Mouse (Mus musculus) stomach, embryonic 14.5 days (tissue): ENCODE data around the gene Egfem1. TPM values are rescaled to one million over a fixed set of nuclear protein-coding genes. Genes with fewer than 3 reads are reported as not detected.

Source experiments
- ATAC-seq: fragments of 200-750 bp; cut with Nextera tagmentation; 2 replicates; pipeline ENCODE4 v1.8.0; 2017; ENCODE audit warnings: low read depth, moderate TSS enrichment; ENCODE audit not compliant: insufficient number of reproducible peaks, insufficient read depth, low FRiP score
- H3K27ac ChIP-seq: fragments of 300-500 bp; sonication (generic); 2 replicates; pipeline ENCODE4 v1.5.1; 2014; ENCODE audit warnings: mild to moderate bottlenecking, low read length, moderate library complexity, mixed read lengths
- H3K27me3 ChIP-seq: fragments of 300-500 bp; sonication (generic); 2 replicates; pipeline ENCODE4 v1.6.1; 2014; ENCODE audit warnings: low read length, control low read depth, mixed read lengths; ENCODE audit not compliant: control insufficient read depth, insufficient read depth
- H3K36me3 ChIP-seq: fragments of 300-500 bp; sonication (generic); 2 replicates; pipeline ENCODE4 v1.6.1; 2014; ENCODE audit warnings: mild to moderate bottlenecking, control low read depth, low read length, moderate library complexity, mixed read lengths; ENCODE audit not compliant: control insufficient read depth, insufficient read depth
- H3K4me1 ChIP-seq: fragments of 300-500 bp; sonication (generic); 2 replicates; pipeline ENCODE4 v1.6.1; 2014; ENCODE audit warnings: low read length, control low read depth, mixed read lengths; ENCODE audit not compliant: control insufficient read depth, insufficient read depth
- H3K4me2 ChIP-seq: fragments of 300-500 bp; sonication (generic); replicated peaks from 2 replicates; pipeline ENCODE4 v1.6.1; 2014; ENCODE audit warnings: low read depth, low read length, control low read depth
- H3K4me3 ChIP-seq: fragments of 300-500 bp; sonication (generic); 2 replicates; pipeline ENCODE4 v1.5.1; 2014; ENCODE audit warnings: low read depth, low read length, control low read depth
- H3K9ac ChIP-seq: fragments of 300-500 bp; sonication (generic); replicated peaks from 2 replicates; pipeline ENCODE4 v1.6.1; 2014; ENCODE audit warnings: low read depth, mild to moderate bottlenecking, control low read depth, low read length, moderate library complexity, mixed read lengths
- H3K9me3 ChIP-seq: fragments of 300-500 bp; sonication (generic); 2 replicates; pipeline ENCODE4 v1.6.1; 2016; ENCODE audit warnings: low read depth, low read length, control low read depth; ENCODE audit not compliant: control insufficient read depth
- WGBS: fragments of 180-500 bp; shearing (Covaris S2); extraction: QIAGEN DNeasy Blood & Tissue Kit; methylation state at CpG from one replicate; pipeline ENCODE4 v1.1.7; 2014; 5-methylcytosine and 5-hydroxymethylcytosine counted together
- polyA plus RNA-seq: library from polyadenylated mRNA; unstranded; fragments of >200 nt; fragmentation: Nextera tagmentation; extraction: Ambion mirVana; gene quantifications from 2 replicates; pipeline ENCODE4 v1.2.1, GENCODE M21; 2014

Gene Egfem1
- polyA plus RNA-seq, 1 experiment from 2014 or later, result 0.41 TPM

DNA sequence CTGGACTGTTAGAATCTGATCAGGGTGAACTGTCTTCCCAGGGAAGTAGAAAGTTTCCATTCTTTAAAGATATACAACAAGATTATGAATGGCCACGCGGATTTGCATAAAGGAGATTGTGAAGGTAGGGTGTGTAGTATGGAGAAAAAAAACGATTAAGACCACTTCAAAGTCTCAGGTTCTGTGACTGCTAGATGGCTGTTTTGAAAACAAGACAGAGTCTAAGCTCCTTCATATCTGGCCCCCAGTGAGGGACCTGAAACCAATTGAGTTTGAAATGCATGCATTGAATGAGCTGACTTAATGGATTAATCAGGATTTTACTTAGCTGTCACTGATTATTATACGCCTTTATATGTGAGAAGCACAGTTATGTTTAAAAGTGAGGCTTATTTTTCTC lies 86.6 kb downstream of the Egfem1 start:
- Histone ChIP-seq H3K36me3 (no peaks in the 10 kb centered on the region), H3K27ac (no peak overlapping the region), H3K4me3 (no peak overlapping the region), H3K4me1 (no peaks in the 10 kb centered on the region), H3K9me3 (no peaks in the 10 kb centered on the region), H3K9ac (no peak overlapping the region), H3K27me3 (no peaks in the 10 kb centered on the region), H3K4me2 (no peak overlapping the region)
- 81% methylated on average over 4 of the region's 4 CpGs for WGBS
- ATAC-seq, result no peak

DNA sequence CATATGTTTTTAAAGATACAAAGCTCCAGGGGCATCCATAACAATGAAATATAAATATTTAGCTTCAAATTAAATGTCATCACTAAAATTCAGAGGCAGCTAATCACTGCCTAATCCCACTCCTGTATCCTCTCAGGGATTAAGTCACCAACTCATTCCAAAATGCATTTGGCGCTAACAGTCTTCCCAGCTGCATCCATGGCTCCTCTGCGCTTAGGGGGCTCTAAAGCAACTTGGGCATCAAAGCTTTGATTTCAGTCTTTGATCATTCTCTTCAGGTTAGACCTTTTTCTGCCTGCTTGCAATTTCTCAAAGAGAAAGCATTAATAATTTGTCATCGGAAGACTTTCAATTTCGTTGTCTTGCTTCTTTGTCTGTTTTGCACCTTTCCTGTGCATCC lies 87.2 kb downstream of the Egfem1 start:
- no peak for ATAC-seq
- Histone ChIP-seq H3K4me1 (no peaks in the 10 kb centered on the region), H3K27me3 (no peaks in the 10 kb centered on the region), H3K9ac (no peak overlapping the region), H3K4me2 (no peak overlapping the region), H3K9me3 (no peaks in the 10 kb centered on the region), H3K4me3 (no peak overlapping the region), H3K27ac (no peak overlapping the region), H3K36me3 (no peaks in the 10 kb centered on the region)
- WGBS, result 72% methylated on average over 4 of the region's 4 CpGs

DNA sequence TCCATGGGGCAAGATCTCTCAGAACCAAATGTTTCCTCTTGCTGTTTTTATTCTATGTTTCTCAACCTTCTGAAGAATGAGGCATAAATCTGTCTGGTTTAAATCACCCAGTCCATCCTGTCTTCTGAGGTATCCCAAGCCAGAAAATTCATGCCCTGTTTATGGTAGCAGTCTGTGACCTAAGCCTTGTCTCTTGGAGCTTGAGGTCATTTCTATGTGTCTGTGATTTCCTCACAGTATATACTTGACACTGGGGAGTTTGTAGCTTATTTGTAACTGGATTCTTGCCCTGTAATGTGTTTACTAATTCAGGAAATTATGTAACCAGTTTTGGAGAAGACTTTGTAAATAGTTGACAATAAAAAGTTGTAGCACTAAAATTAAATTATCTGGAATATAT lies 95.2 kb downstream of the Egfem1 start:
- Histone ChIP-seq H3K9ac (no peak overlapping the region), H3K4me3 (no peak overlapping the region), H3K27ac (no peak overlapping the region), H3K4me2 (no peak overlapping the region), H3K27me3 (no peaks in the 10 kb centered on the region), H3K36me3 (no peaks in the 10 kb centered on the region), H3K4me1 (no peaks in the 10 kb centered on the region), H3K9me3 (no peaks in the 10 kb centered on the region)
- no peak for ATAC-seq

DNA sequence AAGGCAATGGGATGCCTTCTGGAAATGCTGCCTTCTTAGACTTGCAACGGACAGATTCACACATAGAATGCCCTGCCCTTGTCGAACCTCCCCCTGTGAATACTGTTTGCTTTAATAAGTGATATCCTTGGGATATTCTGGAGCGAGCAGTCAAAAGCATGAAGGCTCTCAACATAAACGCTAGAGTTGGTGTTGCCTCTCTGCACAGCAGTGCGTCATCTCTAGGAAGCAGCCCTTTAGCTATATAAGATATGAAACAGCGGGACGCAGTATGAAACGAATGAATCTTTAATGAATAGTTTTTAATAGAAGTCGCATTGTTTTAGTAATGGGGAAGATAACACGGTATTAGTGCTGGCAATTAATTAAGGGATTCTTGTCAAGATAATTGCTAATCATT lies 101.2 kb downstream of the Egfem1 start:
- H3K9ac ChIP-seq, result no peak overlapping the region
- no peaks in the 10 kb centered on the region for H3K36me3 ChIP-seq
- no peak for ATAC-seq
- H3K4me3 ChIP-seq, result no peak overlapping the region
- H3K4me1 ChIP-seq, result no peaks in the 10 kb centered on the region
- H3K27ac ChIP-seq, result no peak overlapping the region
- no peak overlapping the region for H3K4me2 ChIP-seq
- no peaks in the 10 kb centered on the region for H3K9me3 ChIP-seq
- no peaks in the 10 kb centered on the region for H3K27me3 ChIP-seq
- WGBS, result 77% methylated on average over 10 of the region's 10 CpGs

DNA sequence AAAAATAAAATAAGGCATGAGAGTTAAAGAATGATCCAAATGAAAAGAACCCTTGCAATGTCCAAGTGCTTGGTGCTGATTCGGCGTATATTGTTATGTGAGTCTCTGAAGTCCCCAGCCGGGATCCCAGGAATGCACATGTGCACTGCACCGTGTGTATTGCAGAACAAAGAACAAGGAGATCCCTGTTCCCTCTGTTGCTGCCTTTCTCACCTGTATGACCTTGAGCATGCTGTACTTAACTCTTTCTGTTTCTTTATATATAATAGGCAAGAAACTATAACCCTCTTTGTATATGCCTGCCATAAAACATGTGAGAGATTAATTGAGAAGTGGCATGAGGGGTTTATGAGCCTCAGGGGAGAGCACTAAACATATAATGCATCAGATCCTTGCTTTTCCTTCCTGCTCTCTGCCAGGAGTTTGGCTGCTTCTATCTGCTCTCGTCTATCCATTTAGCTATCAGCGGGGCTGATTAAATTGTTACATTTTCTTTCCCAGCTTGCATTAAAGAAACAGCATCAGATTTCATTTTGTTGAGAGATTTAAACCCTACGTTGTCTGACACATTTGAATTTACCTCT lies 101.9 kb downstream of the Egfem1 start:
- H3K4me1 ChIP-seq, result no peaks in the 10 kb centered on the region
- H3K4me3 ChIP-seq, result no peak overlapping the region
- WGBS, result 47% methylated on average over 7 of the region's 7 CpGs
- H3K36me3 ChIP-seq, result no peaks in the 10 kb centered on the region
- H3K4me2 ChIP-seq, result no peak overlapping the region
- no peaks in the 10 kb centered on the region for H3K27me3 ChIP-seq
- H3K27ac ChIP-seq, result no peak overlapping the region
- no peak for ATAC-seq
- no peak overlapping the region for H3K9ac ChIP-seq
- no peaks in the 10 kb centered on the region for H3K9me3 ChIP-seq

DNA sequence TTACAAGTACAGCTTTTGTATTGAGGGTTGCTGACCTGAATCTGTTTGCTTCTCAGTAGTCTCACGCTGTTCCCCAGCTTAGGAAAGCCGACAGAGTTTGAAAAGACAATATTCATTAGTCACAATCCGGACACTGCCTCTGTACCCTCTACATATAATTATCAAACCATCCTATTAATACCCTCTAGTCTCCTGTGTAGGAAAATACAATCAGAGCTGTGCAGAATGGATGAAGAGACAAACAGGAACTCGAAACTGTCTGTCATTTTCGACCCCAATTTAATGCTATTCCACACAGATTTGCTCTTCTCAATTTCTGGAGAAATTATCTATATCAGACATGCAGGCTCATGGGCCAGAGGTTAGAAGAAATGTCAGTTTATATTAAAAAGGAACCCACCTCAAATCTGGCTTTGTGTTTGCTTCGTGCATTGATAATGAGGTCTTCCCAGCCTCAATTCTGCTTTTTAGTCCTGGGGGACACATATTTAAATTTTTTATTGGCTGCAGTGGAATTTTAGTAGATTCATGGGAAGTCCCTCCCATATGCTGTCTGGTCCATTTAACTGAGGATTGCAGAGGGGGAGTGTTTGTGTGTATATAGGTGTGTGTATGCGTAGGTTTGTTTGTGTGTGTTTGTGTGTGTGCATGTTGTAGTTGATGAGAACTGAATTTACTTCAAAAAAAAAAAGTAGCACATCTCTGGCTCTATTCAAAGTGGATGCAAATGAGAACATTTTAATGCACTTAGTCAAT lies 102.8 kb downstream of the Egfem1 start:
- no peak for ATAC-seq
- 76% methylated on average over 7 of the region's 7 CpGs for WGBS
- Histone ChIP-seq H3K27me3 (no peaks in the 10 kb centered on the region), H3K27ac (no peak overlapping the region), H3K4me3 (no peak overlapping the region), H3K36me3 (no peaks in the 10 kb centered on the region), H3K4me1 (no peaks in the 10 kb centered on the region), H3K4me2 (no peak overlapping the region), H3K9me3 (no peaks in the 10 kb centered on the region), H3K9ac (no peak overlapping the region)

DNA sequence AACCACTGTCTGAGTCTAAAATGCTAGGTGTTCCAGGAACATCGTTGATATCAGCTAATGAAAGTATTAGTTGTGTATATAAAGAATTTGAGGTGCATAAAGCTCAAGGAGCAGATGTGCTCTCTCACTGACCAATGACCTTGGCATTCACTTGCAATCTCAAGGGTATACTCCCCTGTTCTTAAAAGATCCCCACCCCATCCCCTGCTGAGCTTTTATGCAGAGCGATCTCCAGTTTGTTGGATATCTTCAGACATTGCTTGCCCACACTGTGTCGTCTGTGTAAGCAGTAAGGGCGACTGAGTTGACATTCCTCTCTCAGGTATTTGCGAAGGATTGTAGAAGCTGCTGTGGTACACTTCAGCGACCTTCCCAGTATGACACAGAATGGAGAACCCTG lies 108.4 kb downstream of the Egfem1 start:
- Histone ChIP-seq H3K27me3 (no peaks in the 10 kb centered on the region), H3K4me3 (no peak overlapping the region), H3K4me1 (no peaks in the 10 kb centered on the region), H3K4me2 (no peak overlapping the region), H3K27ac (no peak overlapping the region), H3K36me3 (no peaks in the 10 kb centered on the region), H3K9ac (no peak overlapping the region), H3K9me3 (no peaks in the 10 kb centered on the region)
- 63% methylated on average over 6 of the region's 6 CpGs for WGBS
- no peak for ATAC-seq

DNA sequence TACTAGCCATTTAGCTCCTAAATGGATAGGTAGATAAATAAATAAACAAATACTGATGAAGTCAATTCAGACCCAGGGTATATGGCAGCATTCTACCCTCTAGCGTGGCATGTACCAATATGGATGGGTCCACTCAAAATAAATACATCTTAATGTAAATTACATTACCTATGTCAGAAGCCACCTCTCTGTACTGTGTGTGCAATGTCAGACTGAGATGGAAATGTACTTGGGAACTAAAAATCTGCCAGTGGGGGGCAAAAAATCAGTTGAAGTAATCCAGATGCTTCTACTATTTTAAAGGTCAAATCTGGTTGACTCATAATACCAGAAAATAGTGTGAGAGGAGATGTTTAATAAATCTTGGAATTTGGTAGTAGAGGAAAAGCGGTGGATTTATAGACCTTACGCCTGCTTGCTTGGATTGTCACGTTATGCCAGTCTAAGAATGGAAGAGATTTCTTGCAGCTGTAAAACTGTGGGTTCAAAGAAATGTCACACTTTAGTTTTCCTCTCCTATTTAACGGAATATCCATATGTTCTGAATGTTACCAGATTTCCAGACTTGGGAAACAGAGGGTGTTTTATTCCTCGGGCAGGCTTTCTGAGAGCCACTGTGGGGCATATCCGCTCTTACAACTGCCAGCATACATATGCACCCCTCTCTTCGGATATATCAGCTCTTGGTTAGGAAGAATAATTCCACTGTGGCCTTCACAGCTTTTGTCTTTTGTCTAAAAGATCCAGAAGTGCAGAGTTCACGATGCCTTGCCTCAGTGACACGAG lies 116.1 kb downstream of the Egfem1 start:
- H3K27ac ChIP-seq, result no peak overlapping the region
- H3K27me3 ChIP-seq, result no peaks in the 10 kb centered on the region
- no peak overlapping the region for H3K4me3 ChIP-seq
- WGBS, result 71% methylated on average over 10 of the region's 10 CpGs
- no peak for ATAC-seq
- no peaks in the 10 kb centered on the region for H3K9me3 ChIP-seq
- H3K9ac ChIP-seq, result no peak overlapping the region
- H3K4me1 ChIP-seq, result no peaks in the 10 kb centered on the region
- H3K4me2 ChIP-seq, result no peak overlapping the region
- H3K36me3 ChIP-seq, result no peaks in the 10 kb centered on the region
